Mouse (Mus musculus) E14TG2a.4 (cell line): ENCODE data around the gene Nup210.

Source experiments
- CTCF ChIP-seq: conservative IDR thresholded peaks from 2 replicates; pipeline ENCODE4 v1.5.1; 2014; ENCODE audit warnings: low read length
- NANOG ChIP-seq: IDR thresholded peaks from 2 replicates; pipeline ENCODE4 v1.6.1; 2014; ENCODE audit warnings: borderline replicate concordance, low read length, mixed read lengths

DNA sequence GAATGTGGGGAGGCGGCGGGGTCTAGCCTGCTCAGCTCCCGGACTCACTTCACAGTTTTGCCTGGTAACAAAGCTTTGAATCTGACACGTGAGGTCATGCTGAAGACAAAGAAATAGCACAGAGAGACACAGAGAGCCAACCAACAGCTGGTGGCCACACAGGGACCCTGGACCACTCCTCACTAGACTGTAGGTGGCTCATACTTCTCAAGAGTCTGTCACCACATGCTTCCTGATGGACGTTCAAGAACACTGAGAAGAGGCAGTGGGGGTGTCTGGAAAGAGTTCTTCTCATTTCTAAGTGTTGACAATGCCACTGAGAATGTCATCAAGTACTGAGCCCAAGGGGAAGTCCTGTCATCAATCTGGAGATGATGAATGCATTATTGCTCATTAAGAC is 70.4 kb downstream of the Nup210 start:
- TF ChIP-seq CTCF (no peak), NANOG (no peak)
